Mouse (Mus musculus) stomach, postnatal 0 days (tissue): ENCODE results near the gene Upk1a.

Source experiments
- CTCF ChIP-seq: IDR thresholded peaks from 2 replicates; pipeline ENCODE4 v1.5.1; 2016; ENCODE audit warnings: antibody characterized with exemption, low read depth, mild to moderate bottlenecking, moderate library complexity
- EP300 ChIP-seq: optimal IDR thresholded peaks from 2 replicates; pipeline ENCODE3; 2016; ENCODE audit warnings: antibody characterized with exemption

DNA sequence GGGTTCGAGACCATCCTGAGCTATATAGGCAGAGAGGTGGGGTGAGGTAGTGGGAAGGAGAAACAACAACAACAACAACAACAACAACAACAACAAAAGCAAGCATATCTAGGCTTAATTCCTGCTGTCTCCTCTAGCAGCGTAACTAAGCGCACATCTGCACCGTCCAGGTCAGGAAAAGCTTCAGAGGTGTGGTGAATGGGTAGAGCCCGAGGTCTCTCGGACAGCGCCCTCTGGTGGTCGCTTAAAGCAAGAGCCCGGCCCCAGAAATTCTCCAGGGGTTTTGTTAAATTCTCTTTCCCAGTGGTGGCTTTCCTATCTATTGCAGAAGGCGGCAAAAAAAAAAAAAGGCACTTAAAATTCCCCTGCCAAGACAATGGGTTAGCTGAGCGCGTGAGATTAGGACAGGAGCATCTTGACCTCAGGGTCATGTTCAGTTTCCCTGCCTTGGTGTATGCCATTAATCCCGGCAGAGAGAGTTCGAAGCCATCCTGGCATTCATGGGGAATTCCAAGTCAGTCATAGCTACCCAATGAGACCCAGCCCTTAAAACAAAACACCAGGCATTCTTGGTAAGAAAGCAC, 974 bp upstream of the Upk1a start:
- peak; percentile 78 for TF ChIP-seq CTCF
- no peak for TF ChIP-seq EP300
